Mouse (Mus musculus) c-Kit-positive CD71-positive TER-119-negative erythroid progenitor cells, embryonic 14.5 days (primary cell): Measurements from ENCODE around the gene Etv6.
A peak's percentile ranks its signal among the peaks of the same experiment; 100 is the strongest.

ENCODE experiments used
- DNase-seq: peaks from one replicate; pipeline ENCODE4 v3.0.0-alpha.2; 2013; ENCODE audit warnings: low read depth

Gene Etv6

DNA sequence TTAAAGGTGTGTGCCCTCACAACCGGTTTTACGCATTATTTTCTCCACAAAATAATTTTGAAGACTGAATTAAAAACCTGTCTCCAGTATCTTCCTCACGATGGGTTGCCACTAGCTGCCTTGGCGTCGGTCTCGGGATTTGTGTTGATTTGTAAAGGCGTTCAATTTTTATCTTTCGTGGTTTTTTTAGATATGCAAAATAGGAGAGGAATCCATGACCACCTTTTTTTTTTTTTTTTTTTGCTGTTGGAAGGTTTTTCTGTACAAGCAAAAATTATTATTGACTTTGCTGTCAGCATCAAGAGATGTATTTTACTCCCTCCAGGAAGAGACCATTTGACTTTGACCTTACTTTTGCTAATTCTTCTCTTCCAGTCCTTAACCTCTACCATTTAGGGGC is 77.3 kb downstream of the Etv6 start:
- DNase-seq, result no peak

DNA sequence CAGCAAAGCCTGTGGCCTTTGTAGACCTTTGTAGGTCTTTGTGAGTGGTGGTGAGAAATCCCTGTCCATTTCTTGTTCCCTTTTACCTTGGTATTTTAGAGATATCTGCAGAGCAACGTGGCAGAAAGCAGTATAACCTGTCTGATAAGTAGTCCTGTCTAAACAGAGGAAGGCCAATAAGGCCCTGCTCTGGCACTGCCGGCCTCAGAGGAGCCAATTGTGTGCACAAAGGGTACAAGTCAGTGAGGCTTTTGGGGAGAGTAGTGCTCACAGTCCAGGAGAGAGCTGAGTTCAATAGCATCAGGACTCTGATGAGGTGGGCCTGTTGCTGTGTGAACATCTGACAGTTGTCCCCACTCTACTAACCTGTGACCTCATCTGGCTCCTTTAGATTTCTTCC is 77.7 kb downstream of the Etv6 start:
- no peak for DNase-seq

- no peak for DNase-seq
Observed at GRCm38 (mm10) chr6:134115219-134115968, 79.9 kb downstream of the Etv6 start.

GRCm38 (mm10) chr6:134117380-134117938 is 82.0 kb downstream of the Etv6 start:
- DNase-seq, result no peak

GRCm38 (mm10) chr6:134118506-134118905 is 83.0 kb downstream of the Etv6 start:
- no peak for DNase-seq

DNA sequence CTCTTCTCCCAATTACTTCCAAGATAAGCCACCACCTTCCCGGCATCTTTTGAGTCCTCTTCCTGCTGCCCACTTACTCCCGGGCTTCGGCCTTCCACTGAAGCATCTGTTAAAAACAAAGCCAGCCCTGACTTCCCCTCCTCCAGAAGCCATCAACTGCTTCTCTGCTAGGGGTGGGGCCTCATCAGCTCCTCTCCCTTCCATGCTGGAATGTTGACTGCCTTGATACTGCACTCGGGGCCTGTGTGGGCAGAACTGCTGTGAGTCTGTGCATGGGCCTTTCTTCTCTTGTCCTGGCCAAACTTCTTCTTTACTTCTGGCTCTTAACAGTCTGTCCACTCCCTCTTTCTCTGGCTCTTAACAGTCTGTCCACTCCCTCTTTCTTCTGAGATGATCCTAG is 83.6 kb downstream of the Etv6 start:
- no peak for DNase-seq

DNA sequence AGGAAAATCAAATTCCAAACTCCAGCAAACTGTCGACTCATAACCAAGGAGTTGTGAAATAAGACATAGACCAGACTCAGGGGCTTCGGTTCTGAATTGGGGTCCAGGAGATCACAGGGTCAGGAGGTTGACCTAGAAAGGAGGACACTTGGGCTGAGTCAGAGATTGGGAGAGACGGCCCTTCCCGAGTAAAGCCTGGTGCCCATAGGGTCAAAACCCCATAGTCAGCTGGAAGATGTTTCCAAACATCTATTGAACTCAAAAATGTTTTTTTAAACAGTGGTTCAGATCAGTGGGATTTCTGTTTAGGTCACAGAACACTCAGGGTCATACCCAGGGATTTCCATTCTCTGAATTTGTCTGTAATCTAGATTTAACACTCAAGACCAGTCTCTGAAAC is 84.7 kb downstream of the Etv6 start:
- DNase-seq, result no peak

DNA sequence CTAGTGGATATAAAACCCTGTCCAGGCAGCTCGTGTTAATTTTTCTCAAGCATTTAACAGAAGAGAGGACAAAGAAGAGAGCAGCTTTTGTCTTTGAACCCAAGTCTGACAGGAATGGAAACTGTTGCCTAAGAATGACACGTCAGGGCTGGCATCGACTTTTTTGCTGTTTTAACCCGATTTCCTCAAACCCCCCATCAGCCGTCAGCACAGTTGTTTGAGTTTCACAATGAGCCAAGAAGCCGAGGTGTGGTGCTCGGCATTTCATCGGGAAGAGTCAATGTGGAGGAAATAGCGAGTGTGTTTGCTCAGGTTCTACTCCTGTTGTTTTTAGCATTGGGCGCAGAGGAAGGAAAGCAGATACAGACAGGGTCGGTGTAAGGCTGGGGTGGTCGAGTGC is 85.2 kb downstream of the Etv6 start:
- no peak for DNase-seq

- DNase-seq, result no peak
Observed at GRCm38 (mm10) chr6:134122945-134123344, 87.4 kb downstream of the Etv6 start.

DNA sequence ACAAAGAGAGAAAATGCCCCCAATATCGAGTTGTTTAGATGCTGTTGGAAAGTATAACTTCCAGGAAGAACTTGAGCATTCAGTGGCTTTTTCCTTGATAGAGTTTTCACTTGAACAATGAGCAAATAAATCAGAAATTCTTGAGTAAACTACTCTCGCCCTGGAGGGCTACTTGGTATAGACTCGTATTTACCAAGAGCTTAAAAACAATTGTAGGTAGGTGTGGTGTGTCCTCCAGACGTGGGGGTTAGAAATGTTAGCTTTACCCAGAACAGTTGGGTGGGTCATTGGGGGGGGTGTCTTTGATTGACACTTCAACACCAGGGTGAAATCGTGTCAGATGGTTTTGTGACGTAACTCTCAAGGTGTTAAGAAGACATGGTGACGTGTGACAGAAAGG is 88.0 kb downstream of the Etv6 start:
- DNase-seq, result no peak

GRCm38 (mm10) chr6:134124256-134124655 is 88.8 kb downstream of the Etv6 start:
- no peak for DNase-seq

- no peak for DNase-seq
Observed at GRCm38 (mm10) chr6:134127996-134128395, 92.5 kb downstream of the Etv6 start.

DNA sequence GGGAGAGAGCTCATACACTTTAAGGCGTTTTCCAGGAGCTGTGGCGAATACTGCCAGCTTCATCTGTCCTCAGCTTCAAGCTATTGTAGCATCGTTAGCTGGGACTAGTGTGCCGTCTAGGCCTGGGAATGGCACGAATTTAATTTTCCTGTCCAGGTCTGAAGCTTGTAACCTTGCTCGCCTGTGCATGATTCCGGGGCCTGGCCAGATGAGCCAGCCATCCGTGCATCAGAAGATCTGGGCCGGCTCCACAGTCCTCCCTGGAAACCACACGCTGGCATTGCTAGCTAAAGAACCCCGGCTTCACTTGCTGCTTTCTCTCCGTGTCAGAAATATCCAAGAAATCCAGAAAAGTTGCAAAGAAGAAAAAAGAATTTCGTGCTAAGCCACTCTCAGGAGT is 93.1 kb downstream of the Etv6 start:
- DNase-seq, result no peak

GRCm38 (mm10) chr6:134129848-134130247 is 94.3 kb downstream of the Etv6 start:
- no peak for DNase-seq

- peak; percentile 64 for DNase-seq
Observed at GRCm38 (mm10) chr6:134130816-134131215, 95.3 kb downstream of the Etv6 start.

DNA sequence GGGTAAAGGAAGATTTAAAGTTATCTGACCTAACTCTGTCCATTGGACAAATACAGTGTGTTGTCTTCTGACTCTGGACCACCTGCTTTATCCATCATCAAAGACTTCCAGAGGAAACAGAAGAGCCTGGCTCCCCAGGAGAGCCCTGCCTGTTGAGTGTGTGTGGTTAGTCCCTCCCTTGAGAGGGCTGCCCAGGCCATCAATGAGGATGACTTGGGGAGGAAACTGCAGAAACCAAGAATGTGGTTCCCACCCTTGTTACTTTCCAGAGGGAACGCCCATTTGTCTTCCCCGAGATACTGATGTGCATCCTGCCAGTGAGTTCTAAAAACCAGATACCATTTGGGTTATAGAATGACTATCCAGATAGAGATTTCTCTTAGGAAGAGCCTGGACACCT is 96.1 kb downstream of the Etv6 start:
- no peak for DNase-seq

DNA sequence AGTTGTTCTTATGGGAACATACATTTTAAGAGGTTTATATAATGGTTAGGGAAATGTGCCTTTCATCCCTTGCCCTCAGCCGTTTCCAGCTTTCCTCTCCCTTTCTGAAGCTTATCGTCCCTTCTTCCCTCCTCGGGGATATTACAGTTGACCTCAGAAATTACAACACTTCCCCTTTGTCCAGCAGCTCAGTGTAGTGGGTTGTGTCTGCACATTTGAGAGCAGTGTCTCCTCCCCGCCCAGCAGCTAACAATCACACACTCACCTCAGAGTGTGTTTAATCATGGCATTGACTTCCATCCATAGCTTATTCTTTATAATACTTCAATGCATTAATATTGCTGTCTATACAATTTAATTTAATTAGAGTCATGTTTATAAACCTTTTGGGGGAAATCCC is 98.3 kb downstream of the Etv6 start:
- no peak for DNase-seq

DNA sequence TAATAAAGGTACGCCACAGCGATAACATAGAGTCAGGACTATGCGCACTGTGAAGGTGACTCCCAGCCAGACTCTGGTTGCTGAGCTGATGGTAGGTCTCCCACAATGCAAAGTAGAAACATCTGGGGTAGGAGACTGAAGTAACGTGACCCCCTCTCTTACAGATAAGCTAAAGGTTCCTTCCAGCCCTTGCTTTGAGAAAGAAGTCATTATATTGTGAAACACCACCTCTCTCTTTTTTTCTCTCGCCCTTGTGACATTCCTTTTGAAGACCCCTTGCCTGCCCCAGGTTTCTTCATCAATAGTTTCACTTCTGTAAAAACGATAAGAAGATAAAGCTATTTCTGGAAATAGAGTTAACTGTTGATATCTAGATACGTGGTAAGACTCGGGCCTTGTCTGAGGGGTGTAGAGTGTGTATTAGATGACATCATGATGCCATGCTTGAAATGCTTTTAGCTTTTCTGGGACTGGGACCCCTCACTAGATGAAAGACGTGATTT is 99.4 kb downstream of the Etv6 start:
- DNase-seq, result no peak

DNA sequence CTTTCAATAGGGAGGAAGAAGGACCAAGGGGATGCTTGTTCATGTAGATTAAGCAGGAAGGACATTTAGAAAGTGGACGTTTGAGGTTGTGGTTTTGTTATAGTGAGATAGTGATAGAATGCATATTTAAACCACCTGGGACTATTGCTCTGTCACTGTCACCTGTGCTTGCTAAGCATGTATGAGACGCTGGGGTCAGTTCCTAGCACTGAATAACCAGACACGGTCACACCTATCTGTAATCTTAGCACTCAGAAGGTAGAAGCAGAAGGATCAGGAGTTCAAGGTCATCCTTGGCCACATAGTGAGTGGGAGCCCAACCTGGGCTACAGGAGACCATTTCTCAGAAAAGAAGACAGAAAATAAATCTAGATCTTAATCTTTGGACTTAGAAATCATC is 100.8 kb downstream of the Etv6 start:
- DNase-seq, result no peak

DNA sequence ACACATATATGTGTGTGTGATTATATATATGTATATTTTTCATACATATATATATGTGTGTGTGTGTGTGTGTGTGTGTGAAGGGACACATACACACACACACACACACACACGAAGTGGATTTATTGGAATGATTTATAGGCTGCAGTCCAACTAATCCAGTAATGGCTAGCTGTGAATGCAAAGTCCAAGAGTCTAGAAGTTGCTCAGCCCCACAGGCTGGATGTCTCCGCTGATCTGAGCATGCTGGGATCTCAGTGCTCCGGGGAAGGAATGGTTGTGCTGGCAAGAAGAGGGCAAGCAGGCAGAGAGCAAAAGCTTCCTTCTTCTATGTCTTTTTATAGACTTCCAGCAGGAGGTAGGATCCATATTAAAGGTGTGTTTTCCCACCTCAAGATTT is 103.9 kb downstream of the Etv6 start:
- DNase-seq, result no peak

- no peak for DNase-seq
Observed at GRCm38 (mm10) chr6:134140718-134141615, 105.5 kb downstream of the Etv6 start.

GRCm38 (mm10) chr6:134141616-134142165 is 106.2 kb downstream of the Etv6 start:
- DNase-seq, result no peak

- DNase-seq, result no peak
Observed at GRCm38 (mm10) chr6:134142700-134143099, 107.2 kb downstream of the Etv6 start.
